Mouse (Mus musculus) testis, adult 2 months (tissue): ENCODE measurements at regions not wholly inside any gene's neighbourhood (a gene's known extent, or its start where the extent isn't known, plus 50 kb on each side); places are given as distances from the start of the nearest gene placed in this dataset.

Experiments
- H3K27ac ChIP-seq: fragments of 200-500 bp; 2 replicates; pipeline ENCODE4 v1.5.1; 2012; ENCODE audit warnings: low read depth, low read length; ENCODE audit not compliant: control insufficient read depth, insufficient read depth
- H3K27me3 ChIP-seq: fragments of 200-500 bp; 2 replicates; pipeline ENCODE4 v1.6.1; 2012; ENCODE audit warnings: mild to moderate bottlenecking, low read length, moderate library complexity; ENCODE audit not compliant: control insufficient read depth, insufficient read depth
- H3K36me3 ChIP-seq: fragments of 200-500 bp; 2 replicates; pipeline ENCODE4 v1.6.1; 2012; ENCODE audit warnings: mild to moderate bottlenecking, low read length; ENCODE audit not compliant: control insufficient read depth, insufficient read depth
- H3K4me1 ChIP-seq: fragments of 200-500 bp; 2 replicates; pipeline ENCODE4 v1.6.1; 2012; ENCODE audit warnings: low read length; ENCODE audit not compliant: control insufficient read depth, insufficient read depth
- H3K4me3 ChIP-seq: fragments of 200-500 bp; 2 replicates; pipeline ENCODE4 v1.5.1; 2012; ENCODE audit warnings: low read depth, mild to moderate bottlenecking, low read length, moderate library complexity, mixed read lengths; ENCODE audit not compliant: control insufficient read depth
- CTCF ChIP-seq: fragments of 200-500 bp; IDR thresholded peaks from 2 replicates; pipeline ENCODE4 v1.5.1; 2012; ENCODE audit warnings: low read depth, mild to moderate bottlenecking, inconsistent platforms, low read length, moderate library complexity; ENCODE audit not compliant: control insufficient read depth, insufficient read depth, insufficient replicate concordance
- POLR2A ChIP-seq: fragments of 200-500 bp; IDR thresholded peaks from 2 replicates; pipeline ENCODE4 v1.6.1; 2012; ENCODE audit warnings: low read depth, mild to moderate bottlenecking, inconsistent platforms, low read length, moderate library complexity; ENCODE audit not compliant: control insufficient read depth

GRCm38 (mm10) chr14:106489074-106489473 lies 383.1 kb downstream of the Trim52 start:
- no peaks in the 10 kb centered on the region for H3K36me3 ChIP-seq
- peak overlapping the region; percentile 59 for H3K4me3 ChIP-seq
- H3K27ac ChIP-seq = no peak overlapping the region
- no peaks in the 10 kb centered on the region for H3K27me3 ChIP-seq
- H3K4me1 ChIP-seq = no peaks in the 10 kb centered on the region
- no peak for TF ChIP-seq CTCF
- no peak for TF ChIP-seq POLR2A

GRCm38 (mm10) chr14:106491389-106491788 lies 385.4 kb downstream of the Trim52 start:
- no peak for TF ChIP-seq POLR2A
- TF ChIP-seq CTCF = no peak
- Histone ChIP-seq H3K27me3 (no peaks in the 10 kb centered on the region), H3K27ac (no peak overlapping the region), H3K4me3 (no peak overlapping the region), H3K4me1 (no peaks in the 10 kb centered on the region), H3K36me3 (no peaks in the 10 kb centered on the region)

GRCm38 (mm10) chr14:106500344-106501135 lies 394.5 kb downstream of the Trim52 start:
- H3K27me3 ChIP-seq = no peaks in the 10 kb centered on the region
- TF ChIP-seq POLR2A = no peak
- TF ChIP-seq CTCF = no peak
- no peaks in the 10 kb centered on the region for H3K4me1 ChIP-seq
- H3K4me3 ChIP-seq = peak overlapping the region; percentile 14
- H3K27ac ChIP-seq = no peak overlapping the region
- H3K36me3 ChIP-seq = no peaks in the 10 kb centered on the region

- Histone ChIP-seq H3K4me1 (no peaks in the 10 kb centered on the region), H3K4me3 (no peak overlapping the region), H3K27me3 (no peaks in the 10 kb centered on the region), H3K36me3 (no peaks in the 10 kb centered on the region), H3K27ac (no peak overlapping the region)
- TF ChIP-seq CTCF = no peak
- no peak for TF ChIP-seq POLR2A
Measured at GRCm38 (mm10) chr14:106506921-106507320, 400.9 kb downstream of the Trim52 start.

GRCm38 (mm10) chr14:106518552-106519358 lies 412.8 kb downstream of the Trim52 start:
- Histone ChIP-seq H3K27me3 (no peaks in the 10 kb centered on the region), H3K27ac (no peak overlapping the region), H3K4me1 (no peaks in the 10 kb centered on the region), H3K36me3 (no peaks in the 10 kb centered on the region), H3K4me3 (no peak overlapping the region)
- TF ChIP-seq CTCF = no peak

- TF ChIP-seq CTCF = no peak
- no peak for TF ChIP-seq POLR2A
- no peak overlapping the region for H3K27ac ChIP-seq
- no peak overlapping the region for H3K4me3 ChIP-seq
- H3K4me1 ChIP-seq = no peaks in the 10 kb centered on the region
- H3K27me3 ChIP-seq = no peaks in the 10 kb centered on the region
- H3K36me3 ChIP-seq = no peaks in the 10 kb centered on the region
Measured at GRCm38 (mm10) chr14:106520808-106521207, 414.8 kb downstream of the Trim52 start.

- Histone ChIP-seq H3K27me3 (no peaks in the 10 kb centered on the region), H3K4me1 (no peaks in the 10 kb centered on the region), H3K4me3 (no peak overlapping the region), H3K36me3 (no peaks in the 10 kb centered on the region), H3K27ac (no peak overlapping the region)
- TF ChIP-seq POLR2A = no peak
- no peak for TF ChIP-seq CTCF
Measured at GRCm38 (mm10) chr14:106550150-106550549, 444.2 kb downstream of the Trim52 start.

GRCm38 (mm10) chr14:106579281-106579680 lies 473.3 kb downstream of the Trim52 start:
- no peaks in the 10 kb centered on the region for H3K27me3 ChIP-seq

More at GRCm38 (mm10) chr14:106579281-106579680, 473.3 kb downstream of the Trim52 start:
- Histone ChIP-seq H3K36me3 (no peaks in the 10 kb centered on the region), H3K27ac (no peak overlapping the region), H3K4me1 (no peaks in the 10 kb centered on the region), H3K4me3 (no peak overlapping the region)
- TF ChIP-seq POLR2A = no peak
- TF ChIP-seq CTCF = no peak
